Mouse (Mus musculus): ENCODE results near the gene Thra. TPM values are rescaled to one million over a fixed set of nuclear protein-coding genes. Genes with fewer than 3 reads are reported as not detected.

Gene Thra
- polyA plus RNA-seq, 1 experiment, result 23.5 TPM

GRCm38 (mm10) chr11:98775348-98776051, 35.1 kb downstream of the Thra start:
- Histone ChIP-seq H3K4me1 (ENCODE audit: control insufficient read depth, insufficient read depth, low read length) (peaks cover 34% of the 10 kb centered on the region), H3K27ac (ENCODE audit: insufficient read depth, low read depth, low read length) (peak overlapping the region; percentile 94), H3K4me3 (ENCODE audit: insufficient read depth, low read length) (peak overlapping the region; percentile 97)
- TF ChIP-seq CTCF (IDR thresholded peaks at IDR 0.05; ENCODE audit: low read depth, low read length) (no peak), POLR2A (IDR thresholded peaks at IDR 0.05; ENCODE audit: borderline replicate concordance, low read depth, low read length) (no peak)

GRCm38 (mm10) chr11:98776052-98776764, 35.8 kb downstream of the Thra start:
- peak overlapping the region; percentile 62 for H3K4me3 ChIP-seq (ENCODE audit: insufficient read depth, low read length)
- H3K4me1 ChIP-seq (ENCODE audit: control insufficient read depth, insufficient read depth, low read length), result peaks cover 34% of the 10 kb centered on the region
- H3K27ac ChIP-seq (ENCODE audit: insufficient read depth, low read depth, low read length), result peak overlapping the region; percentile 94
- TF ChIP-seq CTCF (IDR thresholded peaks at IDR 0.05; ENCODE audit: low read depth, low read length), result no peak
- TF ChIP-seq POLR2A (IDR thresholded peaks at IDR 0.05; ENCODE audit: borderline replicate concordance, low read depth, low read length), result 0 out of 2 replicates have a peak, but pooled peaks have one; percentile 13

GRCm38 (mm10) chr11:98776843-98777590, 36.6 kb downstream of the Thra start:
- Histone ChIP-seq H3K27ac (ENCODE audit: insufficient read depth, low read depth, low read length) (peak overlapping the region; percentile 94), H3K4me3 (ENCODE audit: insufficient read depth, low read length) (peak overlapping the region; percentile 62; the same call in 1 of the 2 replicates), H3K4me1 (ENCODE audit: control insufficient read depth, insufficient read depth, low read length) (peaks cover 38% of the 10 kb centered on the region)
- TF ChIP-seq POLR2A (IDR thresholded peaks at IDR 0.05; ENCODE audit: borderline replicate concordance, low read depth, low read length) (no peak), CTCF (IDR thresholded peaks at IDR 0.05; ENCODE audit: low read depth, low read length) (no peak)

- Histone ChIP-seq H3K4me3 (ENCODE audit: insufficient read depth, low read length) (no peak overlapping the region), H3K27ac (ENCODE audit: insufficient read depth, low read depth, low read length) (no peak overlapping the region), H3K4me1 (ENCODE audit: control insufficient read depth, insufficient read depth, low read length) (peaks cover 37% of the 10 kb centered on the region)
- TF ChIP-seq CTCF (IDR thresholded peaks at IDR 0.05; ENCODE audit: low read depth, low read length), result no peak
- TF ChIP-seq POLR2A (IDR thresholded peaks at IDR 0.05; ENCODE audit: borderline replicate concordance, low read depth, low read length), result no peak
Measured at GRCm38 (mm10) chr11:98777888-98778287, 37.5 kb downstream of the Thra start.

- Histone ChIP-seq H3K4me1 (ENCODE audit: control insufficient read depth, insufficient read depth, low read length) (peaks cover 52% of the 10 kb centered on the region), H3K4me3 (ENCODE audit: insufficient read depth, low read length) (no peak overlapping the region), H3K27ac (ENCODE audit: insufficient read depth, low read depth, low read length) (peak overlapping the region; percentile 93)
- TF ChIP-seq POLR2A (IDR thresholded peaks at IDR 0.05; ENCODE audit: borderline replicate concordance, low read depth, low read length), result no peak
- TF ChIP-seq CTCF (IDR thresholded peaks at IDR 0.05; ENCODE audit: low read depth, low read length), result no peak
Measured at GRCm38 (mm10) chr11:98781851-98782512, 41.5 kb downstream of the Thra start.

- H3K27ac ChIP-seq (ENCODE audit: insufficient read depth, low read depth, low read length), result peak overlapping the region; percentile 93
- peaks cover 51% of the 10 kb centered on the region for H3K4me1 ChIP-seq (ENCODE audit: control insufficient read depth, insufficient read depth, low read length)
- TF ChIP-seq CTCF (IDR thresholded peaks at IDR 0.05; ENCODE audit: low read depth, low read length) (no peak), POLR2A (IDR thresholded peaks at IDR 0.05; ENCODE audit: borderline replicate concordance, low read depth, low read length) (no peak)
- H3K4me3 ChIP-seq (ENCODE audit: insufficient read depth, low read length), result peak overlapping the region; percentile 45
Measured at GRCm38 (mm10) chr11:98782651-98783235, 42.3 kb downstream of the Thra start.

GRCm38 (mm10) chr11:98783236-98783696, 42.8 kb downstream of the Thra start:
- TF ChIP-seq POLR2A (IDR thresholded peaks at IDR 0.05; ENCODE audit: borderline replicate concordance, low read depth, low read length) (no peak), CTCF (IDR thresholded peaks at IDR 0.05; ENCODE audit: low read depth, low read length) (no peak)
- Histone ChIP-seq H3K27ac (ENCODE audit: insufficient read depth, low read depth, low read length) (peak overlapping the region; percentile 93), H3K4me1 (ENCODE audit: control insufficient read depth, insufficient read depth, low read length) (peaks cover 49% of the 10 kb centered on the region), H3K4me3 (ENCODE audit: insufficient read depth, low read length) (peak overlapping the region; percentile 45)

GRCm38 (mm10) chr11:98784139-98784538, 43.7 kb downstream of the Thra start:
- TF ChIP-seq POLR2A (IDR thresholded peaks at IDR 0.05; ENCODE audit: borderline replicate concordance, low read depth, low read length) (no peak), CTCF (IDR thresholded peaks at IDR 0.05; ENCODE audit: low read depth, low read length) (no peak)
- peak overlapping the region; percentile 84; the same call in 1 of the 2 replicates for H3K27ac ChIP-seq (ENCODE audit: insufficient read depth, low read depth, low read length)

GRCm38 (mm10) chr11:98785214-98785613, 44.8 kb downstream of the Thra start:
- peaks cover 57% of the 10 kb centered on the region for H3K4me1 ChIP-seq (ENCODE audit: control insufficient read depth, insufficient read depth, low read length)
- H3K4me3 ChIP-seq (ENCODE audit: insufficient read depth, low read length), result no peak overlapping the region; the same call in 1 of the 2 replicates
- H3K27ac ChIP-seq (ENCODE audit: insufficient read depth, low read depth, low read length), result peak overlapping the region; percentile 87
- TF ChIP-seq POLR2A (IDR thresholded peaks at IDR 0.05; ENCODE audit: borderline replicate concordance, low read depth, low read length), result no peak
- TF ChIP-seq CTCF (IDR thresholded peaks at IDR 0.05; ENCODE audit: low read depth, low read length), result no peak

More at GRCm38 (mm10) chr11:98784139-98784538, 43.7 kb downstream of the Thra start:
- Histone ChIP-seq H3K4me1 (ENCODE audit: control insufficient read depth, insufficient read depth, low read length) (peaks cover 51% of the 10 kb centered on the region), H3K4me3 (ENCODE audit: insufficient read depth, low read length) (no peak overlapping the region)
